Mouse (Mus musculus) neural tube, embryonic 15.5 days (tissue): ENCODE measurements around the gene Cpb1. TPM values are rescaled to one million over a fixed set of nuclear protein-coding genes. Genes with fewer than 3 reads are reported as not detected.

Source experiments
- ATAC-seq: fragments of 200-750 bp; cut with Nextera tagmentation; 2 replicates; pipeline ENCODE4 v1.8.0; 2017; ENCODE audit warnings: mild to moderate bottlenecking, moderate TSS enrichment, moderate library complexity; ENCODE audit not compliant: low FRiP score
- H3K27ac ChIP-seq: fragments of 300-500 bp; sonication (generic); replicated peaks from 2 replicates; pipeline ENCODE4 v1.5.1; 2015; ENCODE audit warnings: mild to moderate bottlenecking, inconsistent platforms
- H3K27me3 ChIP-seq: fragments of 300-500 bp; sonication (generic); replicated peaks from 2 replicates; pipeline ENCODE4 v1.6.1; 2015; ENCODE audit warnings: inconsistent platforms
- H3K36me3 ChIP-seq: fragments of 300-500 bp; sonication (generic); 2 replicates; pipeline ENCODE4 v1.6.1; 2015; ENCODE audit warnings: inconsistent platforms
- H3K4me1 ChIP-seq: fragments of 300-500 bp; sonication (generic); 2 replicates; pipeline ENCODE4 v1.6.1; 2015; ENCODE audit warnings: inconsistent platforms
- H3K4me2 ChIP-seq: fragments of 300-500 bp; sonication (generic); 2 replicates; pipeline ENCODE4 v1.6.1; 2015; ENCODE audit warnings: inconsistent platforms, mild to moderate bottlenecking, moderate library complexity
- H3K4me3 ChIP-seq: fragments of 300-500 bp; sonication (generic); replicated peaks from 2 replicates; pipeline ENCODE4 v1.5.1; 2015; ENCODE audit warnings: mild to moderate bottlenecking, inconsistent platforms
- H3K9ac ChIP-seq: fragments of 300-500 bp; sonication (generic); replicated peaks from 2 replicates; pipeline ENCODE4 v1.6.1; 2015; ENCODE audit warnings: mild to moderate bottlenecking, inconsistent platforms
- H3K9me3 ChIP-seq: fragments of 300-500 bp; sonication (generic); replicated peaks from 2 replicates; pipeline ENCODE4 v1.6.1; 2016; ENCODE audit warnings: inconsistent platforms
- WGBS: fragments of 180-500 bp; shearing (Covaris S2); methylation state at CpG from one replicate; pipeline ENCODE4 v1.1.7; 2015; ENCODE audit warnings: mixed read lengths; 5-methylcytosine and 5-hydroxymethylcytosine counted together
- microRNA-seq: library from miRNA; unstranded; fragments of <30 nt; microRNA quantifications from one replicate; pipeline ENCODE4, GENCODE M21; 2017
- polyA plus RNA-seq: library from polyadenylated mRNA; unstranded; fragments of >200 nt; fragmentation: Nextera tagmentation; extraction: Ambion mirVana; gene quantifications from 2 replicates; pipeline ENCODE4 v1.2.1, GENCODE M21; 2015

Gene Cpb1
- polyA plus RNA-seq, 1 experiment from 2014 or later = 0.49 TPM

GRCm38 (mm10) chr3:20243913-20244312, 31.6 kb downstream of the Cpb1 start:
- no peaks in the 10 kb centered on the region for H3K27me3 ChIP-seq
- no peak overlapping the region for H3K9ac ChIP-seq
- H3K36me3 ChIP-seq = no peaks in the 10 kb centered on the region
- no peak for ATAC-seq
- no peak overlapping the region for H3K27ac ChIP-seq
- H3K4me3 ChIP-seq = no peak overlapping the region
- WGBS = 94% methylated on average over 1 of the region's 1 CpGs
- no peaks in the 10 kb centered on the region for H3K4me1 ChIP-seq
- H3K4me2 ChIP-seq = no peak overlapping the region
- H3K9me3 ChIP-seq = no peaks in the 10 kb centered on the region

- H3K9ac ChIP-seq = no peak within 1 kb of the TSS
- WGBS = 73% methylated on average over 3 of the region's 3 CpGs
- H3K4me1 ChIP-seq = no peaks in the 10 kb centered on the region
- no peak within 1 kb of the TSS for H3K4me3 ChIP-seq
- H3K9me3 ChIP-seq = no peaks in the 10 kb centered on the region
- no peak for ATAC-seq
- no peaks in the 10 kb centered on the region for H3K36me3 ChIP-seq
- no peak within 1 kb of the TSS for H3K4me2 ChIP-seq
- no peaks in the 10 kb centered on the region for H3K27me3 ChIP-seq
- H3K27ac ChIP-seq = no peak within 1 kb of the TSS
Measured at GRCm38 (mm10) chr3:20242050-20242449, 33.5 kb downstream of the Cpb1 start, which contains the start of gene Cpa3. Cpa3 (minus strand) TSS chr3:20242181.

GRCm38 (mm10) chr3:20239741-20240140, 35.8 kb downstream of the Cpb1 start:
- Histone ChIP-seq H3K4me2 (no peak overlapping the region), H3K9ac (no peak overlapping the region), H3K27me3 (no peaks in the 10 kb centered on the region), H3K36me3 (no peaks in the 10 kb centered on the region), H3K27ac (no peak overlapping the region), H3K4me3 (no peak overlapping the region), H3K4me1 (no peaks in the 10 kb centered on the region), H3K9me3 (no peaks in the 10 kb centered on the region)
- no peak for ATAC-seq
- WGBS = 89% methylated on average over 3 of the region's 3 CpGs

- Histone ChIP-seq H3K27me3 (no peaks in the 10 kb centered on the region), H3K4me1 (no peaks in the 10 kb centered on the region), H3K9me3 (no peaks in the 10 kb centered on the region), H3K4me2 (no peak overlapping the region), H3K36me3 (no peaks in the 10 kb centered on the region), H3K4me3 (no peak overlapping the region), H3K27ac (no peak overlapping the region), H3K9ac (no peak overlapping the region)
- no peak for ATAC-seq
- 90% methylated on average over 1 of the region's 1 CpGs for WGBS
Measured at GRCm38 (mm10) chr3:20236965-20237364, 38.6 kb downstream of the Cpb1 start.

- Histone ChIP-seq H3K27me3 (no peaks in the 10 kb centered on the region), H3K4me1 (no peaks in the 10 kb centered on the region), H3K4me3 (no peak overlapping the region), H3K9me3 (no peaks in the 10 kb centered on the region), H3K4me2 (no peak overlapping the region), H3K36me3 (no peaks in the 10 kb centered on the region), H3K9ac (no peak overlapping the region), H3K27ac (no peak overlapping the region)
- ATAC-seq = no peak
- 81% methylated on average over 1 of the region's 1 CpGs for WGBS
Measured at GRCm38 (mm10) chr3:20229027-20229426, 46.5 kb downstream of the Cpb1 start.

GRCm38 (mm10) chr3:20225429-20225828, 50.1 kb downstream of the Cpb1 start:
- Histone ChIP-seq H3K9me3 (no peaks in the 10 kb centered on the region), H3K4me2 (no peak overlapping the region), H3K4me1 (no peaks in the 10 kb centered on the region), H3K27me3 (no peaks in the 10 kb centered on the region), H3K36me3 (no peaks in the 10 kb centered on the region), H3K27ac (no peak overlapping the region), H3K4me3 (no peak overlapping the region), H3K9ac (no peak overlapping the region)
- no peak for ATAC-seq
- 82% methylated on average over 2 of the region's 2 CpGs for WGBS

GRCm38 (mm10) chr3:20222926-20223698, 52.4 kb downstream of the Cpb1 start:
- no peaks in the 10 kb centered on the region for H3K4me1 ChIP-seq
- no peaks in the 10 kb centered on the region for H3K27me3 ChIP-seq
- no peak overlapping the region for H3K4me3 ChIP-seq
- H3K9ac ChIP-seq = no peak overlapping the region
- no peak overlapping the region for H3K27ac ChIP-seq
- H3K36me3 ChIP-seq = no peaks in the 10 kb centered on the region
- no peak overlapping the region for H3K4me2 ChIP-seq
- WGBS = 92% methylated on average over 9 of the region's 9 CpGs
- no peak for ATAC-seq
- no peaks in the 10 kb centered on the region for H3K9me3 ChIP-seq

- no peaks in the 10 kb centered on the region for H3K36me3 ChIP-seq
- no peak overlapping the region for H3K4me2 ChIP-seq
- H3K27ac ChIP-seq = no peak overlapping the region
- H3K9me3 ChIP-seq = no peaks in the 10 kb centered on the region
- no peak overlapping the region for H3K9ac ChIP-seq
- no peaks in the 10 kb centered on the region for H3K27me3 ChIP-seq
- H3K4me1 ChIP-seq = no peaks in the 10 kb centered on the region
- WGBS = 83% methylated on average over 3 of the region's 3 CpGs
- ATAC-seq = no peak
- H3K4me3 ChIP-seq = no peak overlapping the region
Measured at GRCm38 (mm10) chr3:20222136-20222535, 53.4 kb downstream of the Cpb1 start.

- H3K27ac ChIP-seq = no peak overlapping the region
- H3K4me2 ChIP-seq = no peak overlapping the region
- WGBS = 29% methylated on average over 6 of the region's 6 CpGs
- no peak for ATAC-seq
- no peaks in the 10 kb centered on the region for H3K4me1 ChIP-seq
- no peaks in the 10 kb centered on the region for H3K36me3 ChIP-seq
- no peak overlapping the region for H3K4me3 ChIP-seq
- H3K9ac ChIP-seq = no peak overlapping the region
- H3K9me3 ChIP-seq = no peaks in the 10 kb centered on the region
- H3K27me3 ChIP-seq = no peaks in the 10 kb centered on the region
Measured at GRCm38 (mm10) chr3:20198869-20199268, 76.7 kb downstream of the Cpb1 start.

Small RNAs within 50 kb of the gene (microRNA-seq; reads per million reads assigned to microRNA genes)
- gene Mir7007 = not detected

Other genes starting within 250 kb of the Cpb1 start
- 11.1 and 12.1 TPM in 2 replicates for gene Hps3, start 240.4 kb downstream of the Cpb1 start, polyA plus RNA-seq
- gene Hltf, start 217.9 kb downstream of the Cpb1 start, polyA plus RNA-seq = 11.1 and 12.1 TPM in 2 replicates
- 80.6 and 84.9 TPM in 2 replicates for gene Gyg, start 120.4 kb downstream of the Cpb1 start, polyA plus RNA-seq
- 2.7 and 12.2 TPM in 2 replicates for gene Cpa3, start 33.6 kb downstream of the Cpb1 start, polyA plus RNA-seq
- 0.34 and 0.41 TPM in 2 replicates for gene Agtr1b, start 91.4 kb upstream of the Cpb1 start, polyA plus RNA-seq